Mouse (Mus musculus) G1E (cell line): ENCODE measurements at regions not wholly inside any gene's neighbourhood (a gene's known extent, or its start where the extent isn't known, plus 50 kb on each side); places are given as distances from the start of the nearest gene placed in this dataset.

ENCODE experiments used
- ATAC-seq: 2 replicates; pipeline ENCODE4 v1.8.0; 2016; ENCODE audit warnings: mild to moderate bottlenecking; ENCODE audit not compliant: insufficient number of reproducible peaks, poor library complexity, low FRiP score, severe bottlenecking; ENCODE audit errors: extremely low read depth
- DNase-seq: peaks from one replicate; pipeline ENCODE4 v3.0.0; 2012; ENCODE audit warnings: low spot score
- H3K27me3 ChIP-seq: 2 replicates; pipeline ENCODE4 v1.6.1; 2012; ENCODE audit warnings: mild to moderate bottlenecking, low read length, inconsistent platforms; ENCODE audit not compliant: insufficient read depth
- H3K36me3 ChIP-seq: replicated peaks from 2 replicates; pipeline ENCODE3; 2012; ENCODE audit warnings: mild to moderate bottlenecking, inconsistent platforms
- H3K4me1 ChIP-seq: 2 replicates; pipeline ENCODE4 v1.6.1; 2012; ENCODE audit warnings: low read depth, low read length, inconsistent platforms, mixed read lengths; ENCODE audit not compliant: insufficient read depth
- H3K4me3 ChIP-seq: 2 replicates; pipeline ENCODE4 v1.5.1; 2012; ENCODE audit warnings: low read depth, mild to moderate bottlenecking, inconsistent platforms, low read length, moderate library complexity, mixed read lengths
- H3K9me3 ChIP-seq: replicated peaks from 2 replicates; pipeline ENCODE4 v1.6.1; 2012; ENCODE audit warnings: inconsistent platforms
- CTCF ChIP-seq: IDR thresholded peaks from 2 replicates; pipeline ENCODE4 v1.5.1; 2012; ENCODE audit warnings: low read depth, low read length, inconsistent platforms, mixed read lengths
- GATA1 ChIP-seq: IDR thresholded peaks from 2 replicates; pipeline ENCODE4 v1.6.1; 2012; ENCODE audit warnings: borderline replicate concordance, low read length, inconsistent platforms, mixed read lengths
- GATA2 ChIP-seq: IDR thresholded peaks from 2 replicates; pipeline ENCODE4 v1.6.1; 2012; ENCODE audit warnings: low read depth, low read length, inconsistent platforms, borderline replicate concordance
- POLR2AphosphoS5 ChIP-seq: IDR thresholded peaks from 2 replicates; pipeline ENCODE4 v1.6.1; 2012; ENCODE audit warnings: low read depth, low read length, inconsistent platforms; ENCODE audit not compliant: insufficient replicate concordance
- TAL1 ChIP-seq: conservative IDR thresholded peaks from 2 replicates; pipeline ENCODE4 v1.6.1; 2012; ENCODE audit warnings: low read depth, low read length, inconsistent platforms, mixed read lengths

DNA sequence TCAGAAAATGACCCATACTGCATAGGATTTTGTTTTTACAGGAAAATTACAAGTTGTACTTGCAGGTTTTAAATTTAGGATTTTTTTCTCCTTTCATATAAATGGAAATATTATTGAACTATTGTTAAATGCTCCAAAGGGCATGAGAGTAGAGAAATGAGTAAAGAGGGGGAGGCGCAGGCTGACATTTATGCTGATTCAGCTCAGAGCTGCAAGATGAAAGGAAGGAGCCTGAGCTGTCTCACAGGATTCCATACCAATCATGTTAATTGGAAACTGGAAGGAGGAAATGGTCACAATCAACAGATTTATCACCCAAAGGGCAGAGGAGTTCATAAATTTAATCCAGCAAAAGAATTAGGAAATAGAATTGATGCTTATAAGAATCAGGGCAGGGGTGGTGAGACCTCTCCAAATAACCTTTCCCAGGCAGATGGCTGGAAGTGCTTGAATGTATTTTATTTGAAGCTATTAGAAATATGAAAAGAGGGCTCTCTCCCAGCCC is 1046.2 kb upstream of the Lrrc6 start:
- H3K9me3 ChIP-seq: no peaks in the 10 kb centered on the region
- ATAC-seq: no peak
- no peaks in the 10 kb centered on the region for H3K27me3 ChIP-seq
- TF ChIP-seq GATA1 (no peak), GATA2 (no peak), CTCF (no peak), TAL1 (no peak), POLR2AphosphoS5 (no peak)
- no peaks in the 10 kb centered on the region for H3K4me1 ChIP-seq
- no peak overlapping the region for H3K4me3 ChIP-seq
- H3K36me3 ChIP-seq: no peaks in the 10 kb centered on the region
- DNase-seq: no peak

DNA sequence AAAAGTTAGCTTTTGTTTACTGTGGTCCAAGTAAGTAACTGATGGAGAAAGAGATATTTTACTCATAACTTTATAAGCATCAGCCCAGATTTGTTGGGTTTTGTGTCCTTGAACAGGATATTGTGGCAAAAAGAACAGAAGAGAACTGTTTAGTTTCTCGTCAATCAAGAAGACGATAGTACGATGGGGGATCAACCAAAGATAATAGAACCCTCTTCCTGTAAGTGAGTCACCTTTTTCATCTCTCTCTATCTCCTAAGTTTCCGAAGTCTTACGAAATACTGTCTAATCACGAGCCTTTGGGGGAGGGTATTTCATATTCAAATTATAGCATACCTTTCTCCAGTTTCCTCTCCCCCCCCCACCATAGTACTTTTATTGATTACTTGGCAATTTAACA is 1045.0 kb upstream of the Lrrc6 start:
- no peak for ATAC-seq
- no peaks in the 10 kb centered on the region for H3K4me1 ChIP-seq
- no peak for TF ChIP-seq TAL1
- TF ChIP-seq GATA2: no peak
- no peak for TF ChIP-seq CTCF
- no peak for TF ChIP-seq GATA1
- TF ChIP-seq POLR2AphosphoS5: no peak
- H3K9me3 ChIP-seq: no peaks in the 10 kb centered on the region
- H3K36me3 ChIP-seq: no peaks in the 10 kb centered on the region
- no peak for DNase-seq
- no peak overlapping the region for H3K4me3 ChIP-seq
- H3K27me3 ChIP-seq: no peaks in the 10 kb centered on the region

DNA sequence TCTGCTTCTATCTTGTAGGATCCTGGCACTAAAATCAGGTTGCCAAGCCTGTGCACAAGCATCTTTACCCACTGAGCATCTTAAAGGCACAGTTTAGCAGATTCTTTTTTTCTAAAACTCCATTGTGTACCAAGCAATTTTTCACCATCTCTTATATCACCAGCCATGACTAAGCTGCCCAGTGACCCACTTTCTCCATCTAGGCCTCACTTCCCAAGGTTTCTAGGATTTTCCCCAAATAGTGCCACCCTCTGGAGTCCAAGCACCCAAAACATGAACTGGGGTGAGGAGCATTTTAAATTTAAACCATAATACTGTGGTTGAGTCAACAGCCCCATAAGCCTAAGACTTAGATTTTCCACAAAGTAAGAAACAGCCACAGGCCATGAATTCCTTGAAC is 1013.0 kb upstream of the Lrrc6 start:
- ATAC-seq (no peak), DNase-seq (no peak)
- Histone ChIP-seq H3K9me3 (no peaks in the 10 kb centered on the region), H3K36me3 (no peaks in the 10 kb centered on the region), H3K27me3 (no peaks in the 10 kb centered on the region), H3K4me1 (no peaks in the 10 kb centered on the region), H3K4me3 (no peak overlapping the region)
- TF ChIP-seq POLR2AphosphoS5: no peak
- no peak for TF ChIP-seq TAL1
- TF ChIP-seq CTCF: no peak
- TF ChIP-seq GATA1: no peak
- no peak for TF ChIP-seq GATA2

DNA sequence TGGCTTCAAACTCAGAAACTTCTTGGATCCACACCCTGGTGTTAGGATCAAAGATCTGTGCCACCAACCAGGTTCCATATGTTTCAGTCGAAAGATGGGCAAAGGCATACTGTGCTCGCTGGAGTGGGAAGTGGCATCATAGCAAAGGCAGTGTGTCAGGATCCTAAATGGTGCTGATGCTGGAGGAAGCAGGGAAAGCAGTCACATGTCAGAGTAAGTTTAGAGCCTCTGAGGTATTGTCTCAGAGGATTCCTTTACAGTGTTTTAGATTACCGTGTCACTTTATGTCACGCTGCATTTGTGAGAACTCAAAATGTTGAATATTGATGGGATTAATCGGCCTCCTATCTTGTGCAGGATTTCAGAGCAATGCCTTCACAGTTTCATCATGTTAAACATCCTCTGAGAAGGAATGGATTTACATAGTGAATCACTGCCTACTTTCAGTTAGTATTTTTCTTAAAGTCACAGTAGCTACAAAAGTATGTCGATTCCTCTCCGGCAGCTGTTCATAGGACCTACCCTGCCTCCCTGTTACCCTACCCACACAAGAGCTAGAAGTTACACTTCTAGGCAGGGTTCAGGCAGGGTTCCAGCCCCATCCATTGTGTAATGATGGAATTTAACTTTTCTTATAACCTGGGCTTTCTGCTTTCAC is 994.4 kb upstream of the Lrrc6 start:
- Histone ChIP-seq H3K36me3 (no peaks in the 10 kb centered on the region), H3K4me3 (no peak overlapping the region), H3K9me3 (no peaks in the 10 kb centered on the region), H3K4me1 (no peaks in the 10 kb centered on the region), H3K27me3 (no peaks in the 10 kb centered on the region)
- TF ChIP-seq CTCF: no peak
- TF ChIP-seq POLR2AphosphoS5: no peak
- no peak for TF ChIP-seq GATA2
- no peak for TF ChIP-seq GATA1
- DNase-seq (no peak), ATAC-seq (no peak)

DNA sequence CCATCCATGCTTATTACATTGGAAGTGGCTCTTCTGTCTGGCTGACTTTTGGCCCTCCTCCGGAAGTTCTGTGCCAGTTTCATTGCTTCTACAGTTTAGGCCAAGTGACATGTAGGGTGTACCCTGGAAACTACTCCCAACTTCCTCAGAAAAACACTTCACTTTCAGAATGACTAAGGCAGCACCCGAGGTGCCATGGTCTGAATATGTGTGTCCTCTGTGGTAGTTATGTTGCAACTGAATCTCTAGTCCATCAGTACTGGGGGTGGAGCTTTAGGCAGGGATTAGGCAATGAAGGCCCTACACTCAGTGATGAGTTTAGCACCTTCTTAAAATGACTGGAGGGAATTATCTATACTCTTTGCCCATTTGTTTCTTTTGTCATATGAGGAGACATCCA is 981.0 kb upstream of the Lrrc6 start:
- DNase-seq (no peak), ATAC-seq (no peak)
- TF ChIP-seq GATA2 (no peak), CTCF (no peak), GATA1 (no peak), POLR2AphosphoS5 (no peak), TAL1 (no peak)

DNA sequence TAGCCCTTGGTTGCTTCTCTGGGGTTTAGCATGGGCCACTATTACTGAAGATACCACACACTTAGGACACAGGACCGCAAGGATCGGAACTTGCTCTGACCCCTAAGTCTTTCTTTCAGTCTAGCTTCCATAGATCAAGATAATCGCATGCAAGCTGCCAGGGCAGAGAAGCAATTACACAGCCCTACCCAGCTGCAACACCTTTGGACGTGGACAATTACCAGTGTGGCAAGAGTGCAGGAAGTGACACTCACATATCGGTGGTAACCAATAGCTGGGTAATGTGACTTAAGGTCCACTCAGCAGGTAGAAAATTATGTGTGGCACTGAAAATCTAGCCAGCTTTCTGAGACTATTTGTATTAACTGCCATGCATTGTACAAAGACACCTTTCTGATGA is 973.6 kb upstream of the Lrrc6 start:
- Histone ChIP-seq H3K4me3 (no peak overlapping the region), H3K27me3 (no peaks in the 10 kb centered on the region), H3K4me1 (no peaks in the 10 kb centered on the region), H3K36me3 (no peaks in the 10 kb centered on the region), H3K9me3 (no peaks in the 10 kb centered on the region)
- no peak for ATAC-seq
- no peak for TF ChIP-seq TAL1
- no peak for TF ChIP-seq GATA1
- TF ChIP-seq CTCF: no peak
- TF ChIP-seq POLR2AphosphoS5: no peak
- TF ChIP-seq GATA2: no peak
- DNase-seq: no peak

More for the DNA sequence above, 981.0 kb upstream of the Lrrc6 start:
- Histone ChIP-seq H3K27me3 (0 out of 2 replicates have a peak, but pooled peaks cover 2% of the 10 kb centered on the region), H3K4me3 (no peak overlapping the region), H3K9me3 (no peaks in the 10 kb centered on the region), H3K36me3 (no peaks in the 10 kb centered on the region), H3K4me1 (no peaks in the 10 kb centered on the region)

DNA sequence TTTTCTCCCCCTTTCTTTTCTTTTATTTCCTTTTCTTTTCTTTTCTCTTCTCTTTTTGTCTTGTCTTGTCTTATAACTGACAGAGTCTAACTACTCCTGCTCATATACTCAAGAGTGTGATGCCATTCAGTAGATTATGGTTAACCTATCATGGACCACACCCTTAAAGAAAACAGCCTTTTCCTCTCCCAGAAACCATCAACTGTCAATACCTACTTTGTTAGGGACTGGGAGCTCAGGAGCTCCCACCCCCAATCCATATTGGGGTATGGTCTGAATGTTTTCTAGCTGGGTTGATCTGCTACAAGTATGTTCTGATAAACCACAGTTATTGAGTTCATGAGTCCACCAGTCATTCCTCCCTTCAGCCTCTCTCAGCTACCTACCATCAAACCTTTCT is 972.3 kb upstream of the Lrrc6 start:
- no peak for ATAC-seq

More for the DNA sequence above, 972.3 kb upstream of the Lrrc6 start:
- Histone ChIP-seq H3K4me3 (no peak overlapping the region), H3K27me3 (no peaks in the 10 kb centered on the region), H3K4me1 (no peaks in the 10 kb centered on the region), H3K36me3 (no peaks in the 10 kb centered on the region), H3K9me3 (no peaks in the 10 kb centered on the region)
- no peak for TF ChIP-seq POLR2AphosphoS5
- no peak for TF ChIP-seq TAL1
- TF ChIP-seq CTCF: no peak
- no peak for TF ChIP-seq GATA1
- TF ChIP-seq GATA2: no peak
- no peak for DNase-seq
